Mouse (Mus musculus): Measurements from ENCODE around the gene Rexo4. TPM values are rescaled to one million over a fixed set of nuclear protein-coding genes. Genes with fewer than 3 reads are reported as not detected.

Gene Rexo4
- 20.5 and 22.9 TPM in 2 replicates for polyA plus RNA-seq (2015; fragmentation: Nextera tagmentation; extraction: Ambion mirVana)

GRCm38 (mm10) chr2:26963923-26964723 is at the start of gene Rexo4:
Rexo4 (minus strand) TSS chr2:26964386.

DNA sequence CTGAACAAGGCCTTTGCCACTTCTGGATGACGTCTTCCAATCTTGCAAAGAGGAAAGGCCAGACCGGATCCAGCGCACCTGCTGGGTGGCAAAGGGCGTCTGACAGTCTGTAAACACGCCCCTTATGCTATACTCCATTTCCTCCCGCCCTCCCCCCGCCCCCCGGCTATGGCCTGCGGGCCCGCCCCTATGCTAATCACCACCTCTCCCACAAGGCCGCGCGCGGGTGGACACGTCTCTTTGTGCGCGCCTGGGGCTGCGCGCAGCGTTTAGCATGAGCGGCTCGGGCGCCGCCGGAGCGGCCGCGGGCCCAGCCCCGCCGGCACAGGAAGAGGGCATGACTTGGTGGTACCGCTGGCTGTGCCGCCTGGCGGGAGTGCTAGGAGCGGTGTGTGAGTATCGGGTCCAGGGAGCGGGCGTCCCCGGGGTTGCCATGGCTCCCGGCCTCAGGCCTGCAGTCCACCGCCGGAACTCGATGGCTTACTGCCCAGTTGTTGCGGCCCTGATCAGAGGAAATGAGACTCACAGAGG is 45.6 kb upstream of the Rexo4 start, which contains the start of gene Cacfd1:
Gene Cacfd1 (plus strand): TSS at position 213 of the 531 bp plus-strand sequence.

DNA sequence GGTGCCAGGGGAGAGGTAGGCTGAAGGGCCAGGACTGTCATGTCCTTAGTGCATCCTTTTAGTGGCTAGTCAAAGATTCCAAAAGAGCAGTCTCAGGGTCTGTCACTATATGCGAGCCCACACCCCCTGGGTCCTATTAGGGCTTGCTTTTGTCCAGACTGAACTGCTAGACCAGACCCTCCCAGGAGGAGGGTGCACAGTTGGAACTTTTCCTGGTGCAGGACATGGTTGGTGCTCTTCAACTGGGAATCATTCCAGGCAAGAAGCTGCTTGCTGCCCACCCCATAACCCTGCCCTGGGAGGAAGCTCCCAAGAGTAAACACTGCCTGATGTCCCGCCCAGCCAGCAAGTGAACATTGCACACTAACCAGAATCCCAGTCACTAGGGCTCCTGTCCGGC is 8.9 kb upstream of the Rexo4 start, which contains the start of gene Adamts13:
Gene Adamts13 (plus strand): TSS at position 301 of the 400 bp plus-strand sequence.

GRCm38 (mm10) chr2:26933304-26934055 is 30.7 kb downstream of the Rexo4 start, which contains the start of the genes Surf4 and Stkld1:
Surf4 (minus strand) TSS chr2:26933928.
Stkld1 (plus strand) TSS chr2:26934047.

GRCm38 (mm10) chr2:26915927-26916728 is 48.1 kb downstream of the Rexo4 start, which contains the start of the genes Surf2 and Surf1:
Surf2 (plus strand) TSS chr2:26916367.
Surf1 (minus strand) TSS chr2:26916530.

DNA sequence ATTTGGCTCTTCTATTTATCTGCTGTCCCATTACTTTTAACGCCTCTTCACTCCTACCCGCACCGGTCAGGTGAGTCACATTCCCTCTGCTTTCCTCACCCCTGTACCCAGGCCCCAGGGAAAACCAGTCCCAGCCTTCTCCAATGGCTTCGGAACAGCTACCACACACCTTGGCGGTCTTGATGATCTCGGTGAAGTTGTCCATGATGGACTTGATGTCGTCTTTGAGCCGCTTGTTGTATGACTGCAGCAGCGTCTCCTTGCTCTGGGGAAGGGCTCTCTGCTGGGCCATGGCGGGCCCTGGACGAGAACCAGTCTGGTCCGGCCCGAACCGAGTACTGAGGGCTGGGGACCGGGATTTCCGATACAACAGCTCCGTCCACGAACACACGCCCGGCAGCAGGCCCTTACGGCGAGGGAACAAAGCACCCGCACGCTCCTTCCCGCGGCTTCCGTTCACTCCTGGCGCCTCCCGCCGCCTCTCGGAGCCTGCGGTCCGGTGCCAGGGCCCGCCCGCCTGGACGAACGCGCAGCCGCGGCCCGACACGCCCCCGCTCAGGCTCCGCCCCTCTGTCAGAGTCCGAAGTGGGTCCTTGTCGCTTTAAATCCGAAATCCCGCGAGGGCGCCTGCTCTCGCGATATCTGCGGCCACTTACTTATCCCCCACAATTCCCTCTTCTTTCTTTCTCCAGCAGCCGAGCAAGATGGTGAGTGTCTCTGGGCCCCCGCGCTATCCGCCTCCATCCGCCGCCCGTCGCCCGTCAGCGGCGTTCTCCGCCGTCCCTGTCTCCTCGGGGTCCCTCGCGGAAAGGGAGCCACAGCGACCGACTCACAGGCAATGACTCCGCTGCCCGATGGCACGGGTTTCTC is 53.8 kb downstream of the Rexo4 start, which contains the start of the genes Med22 and Rpl7a:
Gene Med22 (minus strand): TSS at position 554 of the 870 bp plus-strand sequence.
Gene Rpl7a (plus strand): TSS at position 641 of the 870 bp plus-strand sequence.

Other genes with a start within 250 kb of the Rexo4 start
- not detected in 2 replicates for gene Abo, start 99.4 kb downstream of the Rexo4 start, polyA plus RNA-seq (2015; fragmentation: Nextera tagmentation; extraction: Ambion mirVana)
- 11.8 and 12.7 TPM in 2 replicates for gene Surf6, start 61.5 kb downstream of the Rexo4 start, polyA plus RNA-seq (2015; fragmentation: Nextera tagmentation; extraction: Ambion mirVana)
- gene Med22, start 53.7 kb downstream of the Rexo4 start, polyA plus RNA-seq (2015; fragmentation: Nextera tagmentation; extraction: Ambion mirVana) = 20.2 and 22.1 TPM in 2 replicates
- 585 and 601 TPM in 2 replicates for gene Rpl7a, start 53.6 kb downstream of the Rexo4 start, polyA plus RNA-seq (2015; fragmentation: Nextera tagmentation; extraction: Ambion mirVana)
- 25.1 and 28.1 TPM in 2 replicates for gene Surf2, start 48.0 kb downstream of the Rexo4 start, polyA plus RNA-seq (2015; fragmentation: Nextera tagmentation; extraction: Ambion mirVana)
- gene Surf1, start 47.9 kb downstream of the Rexo4 start, polyA plus RNA-seq (2015; fragmentation: Nextera tagmentation; extraction: Ambion mirVana) = 39.3 and 44.2 TPM in 2 replicates
- 67.8 and 83.4 TPM in 2 replicates for gene Surf4, start 30.5 kb downstream of the Rexo4 start, polyA plus RNA-seq (2015; fragmentation: Nextera tagmentation; extraction: Ambion mirVana)
- gene Stkld1, start 30.3 kb downstream of the Rexo4 start, polyA plus RNA-seq (2015; fragmentation: Nextera tagmentation; extraction: Ambion mirVana) = 0.25 and 0.34 TPM in 2 replicates
- gene Adamts13, start 9.0 kb upstream of the Rexo4 start, polyA plus RNA-seq (2015; fragmentation: Nextera tagmentation; extraction: Ambion mirVana) = 0.08 and 0.10 TPM in 2 replicates
- 14.5 and 17.3 TPM in 2 replicates for gene Cacfd1, start 45.5 kb upstream of the Rexo4 start, polyA plus RNA-seq (2015; fragmentation: Nextera tagmentation; extraction: Ambion mirVana)
- gene Slc2a6, start 63.6 kb upstream of the Rexo4 start, polyA plus RNA-seq (2015; fragmentation: Nextera tagmentation; extraction: Ambion mirVana) = 2.7 and 4.1 TPM in 2 replicates
- gene Mymk, start 107.8 kb upstream of the Rexo4 start, polyA plus RNA-seq (2015; fragmentation: Nextera tagmentation; extraction: Ambion mirVana) = 0.11 and 0.24 TPM in 2 replicates
- gene Adamtsl2, start 115.0 kb upstream of the Rexo4 start, polyA plus RNA-seq (2015; fragmentation: Nextera tagmentation; extraction: Ambion mirVana) = 13.4 and 16.4 TPM in 2 replicates
- 0.05 TPM in 2 replicates for gene Fam163b, start 178.1 kb upstream of the Rexo4 start, polyA plus RNA-seq (2015; fragmentation: Nextera tagmentation; extraction: Ambion mirVana)
- not detected in 2 replicates for gene Dbh, start 200.8 kb upstream of the Rexo4 start, polyA plus RNA-seq (2015; fragmentation: Nextera tagmentation; extraction: Ambion mirVana)